Mouse (Mus musculus): ENCODE measurements at regions not wholly inside any gene's neighbourhood (a gene's known extent, or its start where the extent isn't known, plus 50 kb on each side); places are given as distances from the start of the nearest gene placed in this dataset.

- no peak for ATAC-seq (replicated peaks; ENCODE audit: insufficient number of reproducible peaks, low FRiP score, low TSS enrichment, low read depth)
- 58% methylated on average over 5 of the region's 5 CpGs for WGBS
These were observed 873.5 kb downstream of the Rapgef2 start for GRCm38 (mm10) chr3:78412669-78413419.

GRCm38 (mm10) chr3:78411395-78411794 is 874.9 kb downstream of the Rapgef2 start:
- Histone ChIP-seq H3K27ac (replicated peaks; ENCODE audit: low read depth, low read length) (no peak overlapping the region), H3K4me2 (ENCODE audit: low read depth, low read length) (no peak overlapping the region), H3K27me3 (ENCODE audit: control insufficient read depth, insufficient read depth, low read length) (no peaks in the 10 kb centered on the region), H3K4me3 (ENCODE audit: low read depth, low read length) (no peak overlapping the region), H3K4me1 (ENCODE audit: control insufficient read depth, insufficient read depth, low read length) (no peaks in the 10 kb centered on the region), H3K9me3 (replicated peaks; ENCODE audit: control insufficient read depth, low read length) (no peaks in the 10 kb centered on the region), H3K36me3 (replicated peaks; ENCODE audit: control insufficient read depth, insufficient read depth, low read depth, low read length) (no peaks in the 10 kb centered on the region), H3K9ac (replicated peaks; ENCODE audit: low read length) (no peak overlapping the region)
- ATAC-seq (replicated peaks; ENCODE audit: insufficient number of reproducible peaks, low FRiP score, low TSS enrichment, low read depth) (no peak), DNase-seq (ENCODE audit: low spot score) (no peak)
- 78% methylated on average over 4 of the region's 4 CpGs for WGBS

More at GRCm38 (mm10) chr3:78412669-78413419, 873.5 kb downstream of the Rapgef2 start:
- no peaks in the 10 kb centered on the region for H3K4me1 ChIP-seq (ENCODE audit: control insufficient read depth, insufficient read depth, low read length)
- no peak overlapping the region for H3K9ac ChIP-seq (replicated peaks; ENCODE audit: low read length)
- no peaks in the 10 kb centered on the region for H3K27me3 ChIP-seq (ENCODE audit: control insufficient read depth, insufficient read depth, low read length)
- no peak overlapping the region for H3K4me3 ChIP-seq (ENCODE audit: low read depth, low read length)
- no peaks in the 10 kb centered on the region for H3K36me3 ChIP-seq (replicated peaks; ENCODE audit: control insufficient read depth, insufficient read depth, low read depth, low read length)
- no peaks in the 10 kb centered on the region for H3K9me3 ChIP-seq (replicated peaks; ENCODE audit: control insufficient read depth, low read length)
- DNase-seq (ENCODE audit: low spot score): no peak
- no peak overlapping the region for H3K27ac ChIP-seq (replicated peaks; ENCODE audit: low read depth, low read length)
- H3K4me2 ChIP-seq (ENCODE audit: low read depth, low read length): no peak overlapping the region

GRCm38 (mm10) chr3:78409237-78409636 is 877.1 kb downstream of the Rapgef2 start:
- no peak overlapping the region for H3K4me3 ChIP-seq (ENCODE audit: low read depth, low read length)
- 69% methylated on average over 3 of the region's 3 CpGs for WGBS
- H3K4me1 ChIP-seq (ENCODE audit: control insufficient read depth, insufficient read depth, low read length): no peaks in the 10 kb centered on the region
- no peak for ATAC-seq (replicated peaks; ENCODE audit: insufficient number of reproducible peaks, low FRiP score, low TSS enrichment, low read depth)
- no peak overlapping the region for H3K27ac ChIP-seq (replicated peaks; ENCODE audit: low read depth, low read length)
- H3K36me3 ChIP-seq (replicated peaks; ENCODE audit: control insufficient read depth, insufficient read depth, low read depth, low read length): no peaks in the 10 kb centered on the region
- H3K9ac ChIP-seq (replicated peaks; ENCODE audit: low read length): no peak overlapping the region
- no peaks in the 10 kb centered on the region for H3K27me3 ChIP-seq (ENCODE audit: control insufficient read depth, insufficient read depth, low read length)
- no peak for DNase-seq (ENCODE audit: low spot score)
- no peaks in the 10 kb centered on the region for H3K9me3 ChIP-seq (replicated peaks; ENCODE audit: control insufficient read depth, low read length)
- H3K4me2 ChIP-seq (ENCODE audit: low read depth, low read length): no peak overlapping the region

- Histone ChIP-seq H3K9me3 (replicated peaks; ENCODE audit: control insufficient read depth, low read length) (no peaks in the 10 kb centered on the region), H3K36me3 (replicated peaks; ENCODE audit: control insufficient read depth, insufficient read depth, low read depth, low read length) (no peaks in the 10 kb centered on the region), H3K27me3 (ENCODE audit: control insufficient read depth, insufficient read depth, low read length) (no peaks in the 10 kb centered on the region), H3K27ac (replicated peaks; ENCODE audit: low read depth, low read length) (no peak overlapping the region), H3K4me2 (ENCODE audit: low read depth, low read length) (no peak overlapping the region), H3K4me1 (ENCODE audit: control insufficient read depth, insufficient read depth, low read length) (no peaks in the 10 kb centered on the region), H3K4me3 (ENCODE audit: low read depth, low read length) (no peak overlapping the region), H3K9ac (replicated peaks; ENCODE audit: low read length) (no peak overlapping the region)
- ATAC-seq (replicated peaks; ENCODE audit: insufficient number of reproducible peaks, low FRiP score, low TSS enrichment, low read depth): no peak
- no peak for DNase-seq (ENCODE audit: low spot score)
- WGBS: 41% methylated on average over 6 of the region's 6 CpGs
These were observed 880.4 kb downstream of the Rapgef2 start for GRCm38 (mm10) chr3:78405760-78406467.

- DNase-seq (ENCODE audit: low spot score) (peak; percentile 75), ATAC-seq (replicated peaks; ENCODE audit: insufficient number of reproducible peaks, low FRiP score, low TSS enrichment, low read depth) (no peak)
- no peaks in the 10 kb centered on the region for H3K36me3 ChIP-seq (replicated peaks; ENCODE audit: control insufficient read depth, insufficient read depth, low read depth, low read length)
- H3K4me1 ChIP-seq (ENCODE audit: control insufficient read depth, insufficient read depth, low read length): no peaks in the 10 kb centered on the region
- H3K9me3 ChIP-seq (replicated peaks; ENCODE audit: control insufficient read depth, low read length): no peaks in the 10 kb centered on the region
- 42% methylated on average over 1 of the region's 1 CpGs for WGBS
- H3K4me3 ChIP-seq (ENCODE audit: low read depth, low read length): no peak overlapping the region
- no peak overlapping the region for H3K4me2 ChIP-seq (ENCODE audit: low read depth, low read length)
- H3K9ac ChIP-seq (replicated peaks; ENCODE audit: low read length): no peak overlapping the region
- H3K27me3 ChIP-seq (ENCODE audit: control insufficient read depth, insufficient read depth, low read length): no peaks in the 10 kb centered on the region
- H3K27ac ChIP-seq (replicated peaks; ENCODE audit: low read depth, low read length): no peak overlapping the region
These were observed 927.9 kb downstream of the Rapgef2 start for GRCm38 (mm10) chr3:78358377-78358776.

- DNase-seq (ENCODE audit: low spot score) (no peak), ATAC-seq (replicated peaks; ENCODE audit: insufficient number of reproducible peaks, low FRiP score, low TSS enrichment, low read depth) (0 out of 2 replicates have a peak, but pooled peaks have one; percentile 44)
- no peak overlapping the region for H3K9ac ChIP-seq (replicated peaks; ENCODE audit: low read length)
- WGBS: 85% methylated on average over 1 of the region's 1 CpGs
- H3K27ac ChIP-seq (replicated peaks; ENCODE audit: low read depth, low read length): no peak overlapping the region
- H3K9me3 ChIP-seq (replicated peaks; ENCODE audit: control insufficient read depth, low read length): no peaks in the 10 kb centered on the region
- H3K36me3 ChIP-seq (replicated peaks; ENCODE audit: control insufficient read depth, insufficient read depth, low read depth, low read length): no peaks in the 10 kb centered on the region
- H3K4me1 ChIP-seq (ENCODE audit: control insufficient read depth, insufficient read depth, low read length): no peaks in the 10 kb centered on the region
- no peak overlapping the region for H3K4me2 ChIP-seq (ENCODE audit: low read depth, low read length)
- H3K27me3 ChIP-seq (ENCODE audit: control insufficient read depth, insufficient read depth, low read length): no peaks in the 10 kb centered on the region
- no peak overlapping the region for H3K4me3 ChIP-seq (ENCODE audit: low read depth, low read length)
These were observed 946.4 kb downstream of the Rapgef2 start for GRCm38 (mm10) chr3:78339891-78340290.

- no peak for ATAC-seq (replicated peaks; ENCODE audit: insufficient number of reproducible peaks, low FRiP score, low TSS enrichment, low read depth)
- Histone ChIP-seq H3K36me3 (replicated peaks; ENCODE audit: control insufficient read depth, insufficient read depth, low read depth, low read length) (no peaks in the 10 kb centered on the region), H3K4me2 (ENCODE audit: low read depth, low read length) (no peak overlapping the region)
These were observed 974.5 kb downstream of the Rapgef2 start for GRCm38 (mm10) chr3:78311630-78312406.

GRCm38 (mm10) chr3:78300506-78300905 is 985.8 kb downstream of the Rapgef2 start:
- H3K9me3 ChIP-seq (replicated peaks; ENCODE audit: control insufficient read depth, low read length): no peaks in the 10 kb centered on the region
- H3K4me2 ChIP-seq (ENCODE audit: low read depth, low read length): no peak overlapping the region
- H3K27me3 ChIP-seq (ENCODE audit: control insufficient read depth, insufficient read depth, low read length): no peaks in the 10 kb centered on the region
- no peak overlapping the region for H3K4me3 ChIP-seq (ENCODE audit: low read depth, low read length)
- DNase-seq (ENCODE audit: low spot score): no peak
- no peak overlapping the region for H3K9ac ChIP-seq (replicated peaks; ENCODE audit: low read length)
- H3K4me1 ChIP-seq (ENCODE audit: control insufficient read depth, insufficient read depth, low read length): no peaks in the 10 kb centered on the region
- H3K27ac ChIP-seq (replicated peaks; ENCODE audit: low read depth, low read length): no peak overlapping the region
- ATAC-seq (replicated peaks; ENCODE audit: insufficient number of reproducible peaks, low FRiP score, low TSS enrichment, low read depth): no peak
- H3K36me3 ChIP-seq (replicated peaks; ENCODE audit: control insufficient read depth, insufficient read depth, low read depth, low read length): no peaks in the 10 kb centered on the region

More at GRCm38 (mm10) chr3:78311630-78312406, 974.5 kb downstream of the Rapgef2 start:
- no peak for DNase-seq (ENCODE audit: low spot score)
- Histone ChIP-seq H3K4me1 (ENCODE audit: control insufficient read depth, insufficient read depth, low read length) (no peaks in the 10 kb centered on the region), H3K27ac (replicated peaks; ENCODE audit: low read depth, low read length) (no peak overlapping the region), H3K9me3 (replicated peaks; ENCODE audit: control insufficient read depth, low read length) (no peaks in the 10 kb centered on the region), H3K4me3 (ENCODE audit: low read depth, low read length) (no peak overlapping the region), H3K27me3 (ENCODE audit: control insufficient read depth, insufficient read depth, low read length) (no peaks in the 10 kb centered on the region), H3K9ac (replicated peaks; ENCODE audit: low read length) (no peak overlapping the region)
- WGBS: 78% methylated on average over 7 of the region's 7 CpGs
